Mouse (Mus musculus) heart, adult 18-20 months (tissue): Measurements from ENCODE around the gene Nfia. TPM values are rescaled to one million over a fixed set of nuclear protein-coding genes. Genes with fewer than 3 reads are reported as not detected.

ENCODE experiments used
- DNase-seq, 2 experiments: peaks; one replicate each; pipeline ENCODE4 v3.0.0; 2021 to 2022; ENCODE audit warnings: mixed read lengths in 1 of 2
- total RNA-seq, 2 experiments: library from RNA; stranded (reverse); gene quantifications; 2 replicates each; pipeline ENCODE4 v1.2.3; 2021

Gene Nfia
- total RNA-seq, 2 experiments from 2014 or later = 115 to 127 TPM

GRCm38 (mm10) chr4:97868938-97869440 is 96.5 kb downstream of the Nfia start:
- DNase-seq = peak; percentile 97 to 98

GRCm38 (mm10) chr4:97869451-97869850 is 96.9 kb downstream of the Nfia start:
- peak; percentile 26 to 57 for DNase-seq

GRCm38 (mm10) chr4:97871770-97872439 is 99.4 kb downstream of the Nfia start:
- peak; percentile 29 to 48 for DNase-seq

- no peak for DNase-seq
These were observed 102.4 kb downstream of the Nfia start for GRCm38 (mm10) chr4:97874916-97875315.

- DNase-seq = peak in 1 of 2 experiments; percentile 46
These were observed 103.4 kb downstream of the Nfia start for GRCm38 (mm10) chr4:97875901-97876300.

- no peak for DNase-seq
These were observed 107.2 kb downstream of the Nfia start for GRCm38 (mm10) chr4:97879696-97880095.

GRCm38 (mm10) chr4:97880120-97881055 is 107.9 kb downstream of the Nfia start:
- DNase-seq = no peak

GRCm38 (mm10) chr4:97885574-97885973 is 113.0 kb downstream of the Nfia start:
- no peak for DNase-seq

GRCm38 (mm10) chr4:97886220-97886619 is 113.7 kb downstream of the Nfia start:
- no peak for DNase-seq

- DNase-seq = peak in 1 of 2 experiments; percentile 18
These were observed 114.7 kb downstream of the Nfia start for GRCm38 (mm10) chr4:97887228-97887627.

GRCm38 (mm10) chr4:97891063-97891462 is 118.5 kb downstream of the Nfia start:
- DNase-seq = no peak

- DNase-seq = no peak
These were observed 119.1 kb downstream of the Nfia start for GRCm38 (mm10) chr4:97891611-97892010.

- DNase-seq = no peak
These were observed 121.7 kb downstream of the Nfia start for GRCm38 (mm10) chr4:97893915-97894884.

GRCm38 (mm10) chr4:97895940-97896339 is 123.4 kb downstream of the Nfia start:
- no peak for DNase-seq

GRCm38 (mm10) chr4:97900256-97900944 is 127.9 kb downstream of the Nfia start:
- DNase-seq = no peak

- no peak for DNase-seq
These were observed 133.3 kb downstream of the Nfia start for GRCm38 (mm10) chr4:97905826-97906225.

- peak; percentile 80 to 81 for DNase-seq
These were observed 136.1 kb downstream of the Nfia start for GRCm38 (mm10) chr4:97908576-97909147.

GRCm38 (mm10) chr4:97910115-97910776 is 137.7 kb downstream of the Nfia start:
- no peak for DNase-seq

GRCm38 (mm10) chr4:97910777-97911580 is 138.4 kb downstream of the Nfia start:
- peak in 1 of 2 experiments; percentile 50 for DNase-seq
